Mouse (Mus musculus) fibroblast of lung, adult 2 months (primary cell): Measurements from ENCODE around the gene Git2.

ENCODE experiments used
- DNase-seq: peaks from one replicate; pipeline ENCODE4 v3.0.0-alpha.2; 2011; ENCODE audit warnings: low read depth

Git2 gene

GRCm38 (mm10) chr5:114686726-114687210 is 88.5 kb downstream of the Git2 start:
- no peak for DNase-seq

GRCm38 (mm10) chr5:114685986-114686385 is 89.3 kb downstream of the Git2 start:
- DNase-seq = no peak

GRCm38 (mm10) chr5:114681717-114682116 is 93.6 kb downstream of the Git2 start:
- DNase-seq = no peak

- no peak for DNase-seq
Measured at GRCm38 (mm10) chr5:114680676-114681285, 94.5 kb downstream of the Git2 start.

- no peak for DNase-seq
Measured at GRCm38 (mm10) chr5:114679841-114680591, 95.3 kb downstream of the Git2 start.
